Mouse (Mus musculus) limb, embryonic 14.5 days (tissue): Measurements from ENCODE around the gene Olfr15. TPM values are rescaled to one million over a fixed set of nuclear protein-coding genes. Genes with fewer than 3 reads are reported as not detected.

ENCODE experiments used
- ATAC-seq: fragments of 200-750 bp; cut with Nextera tagmentation; 2 replicates; pipeline ENCODE4 v1.8.0; 2017; ENCODE audit warnings: low read depth, moderate number of reproducible peaks, moderate TSS enrichment; ENCODE audit not compliant: low FRiP score
- DNase-seq: peaks from one replicate; pipeline ENCODE4 v3.0.0-alpha.2; 2015; ENCODE audit warnings: low spot score
- H3K27ac ChIP-seq: fragments of 300-500 bp; sonication (generic); replicated peaks from 2 replicates; pipeline ENCODE4 v1.5.1; 2014; ENCODE audit warnings: low read depth, mild to moderate bottlenecking, low read length, moderate library complexity, mixed read lengths
- H3K27me3 ChIP-seq: fragments of 300-500 bp; sonication (generic); 2 replicates; pipeline ENCODE4 v1.6.1; 2014; ENCODE audit warnings: low read length, mixed read lengths; ENCODE audit not compliant: control insufficient read depth, insufficient read depth
- H3K36me3 ChIP-seq: fragments of 300-500 bp; sonication (generic); 2 replicates; pipeline ENCODE4 v1.6.1; 2014; ENCODE audit warnings: mild to moderate bottlenecking, low read length, moderate library complexity, mixed read lengths; ENCODE audit not compliant: control insufficient read depth, insufficient read depth
- H3K4me1 ChIP-seq: fragments of 300-500 bp; sonication (generic); 2 replicates; pipeline ENCODE4 v1.6.1; 2014; ENCODE audit warnings: antibody characterized with exemption, low read length, mixed read lengths; ENCODE audit not compliant: control insufficient read depth, insufficient read depth
- H3K4me2 ChIP-seq: fragments of 300-500 bp; sonication (generic); replicated peaks from 2 replicates; pipeline ENCODE4 v1.6.1; 2014; ENCODE audit warnings: low read depth, mild to moderate bottlenecking, low read length, moderate library complexity; ENCODE audit not compliant: severe bottlenecking
- H3K4me3 ChIP-seq: fragments of 300-500 bp; sonication (generic); replicated peaks from 2 replicates; pipeline ENCODE4 v1.5.1; 2014; ENCODE audit warnings: low read length
- H3K9ac ChIP-seq: fragments of 300-500 bp; sonication (generic); 2 replicates; pipeline ENCODE4 v1.6.1; 2014; ENCODE audit warnings: mild to moderate bottlenecking, low read depth, low read length, moderate library complexity; ENCODE audit not compliant: severe bottlenecking
- H3K9me3 ChIP-seq: fragments of 300-500 bp; sonication (generic); 2 replicates; pipeline ENCODE4 v1.6.1; 2016; ENCODE audit warnings: low read length; ENCODE audit not compliant: control insufficient read depth
- POLR2A ChIP-seq: fragments of 200-500 bp; IDR thresholded peaks from 2 replicates; pipeline ENCODE4 v1.8.0; 2012; ENCODE audit warnings: inconsistent platforms, mild to moderate bottlenecking, moderate library complexity, borderline replicate concordance; ENCODE audit not compliant: insufficient read depth, insufficient read length; ENCODE audit errors: extremely low read depth
- WGBS: fragments of 180-500 bp; shearing (Covaris S2); extraction: QIAGEN DNeasy Blood & Tissue Kit; methylation state at CpG from one replicate; pipeline ENCODE4 v1.1.7; 2014; 5-methylcytosine and 5-hydroxymethylcytosine counted together
- polyA plus RNA-seq, 2 experiments: library from polyadenylated mRNA; depleted of rRNA in 1 of 2; stranded (reverse) in 1 of 2; unstranded in 1 of 2; fragments of >200 nt; fragmentation: Nextera tagmentation in 1 of 2; extraction: Ambion mirVana in 1 of 2; gene quantifications; 2 replicates each; pipeline versions ENCODE4 v1.2.1 to v1.2.3; 2012 to 2014

Olfr15 gene
- polyA plus RNA-seq, 2 experiments, result not detected

GRCm38 (mm10) chr16:3828021-3828420, 2.7 kb upstream of the Olfr15 start:
- TF ChIP-seq POLR2A, result no peak
- Histone ChIP-seq H3K4me2 (no peak overlapping the region), H3K9me3 (no peaks in the 10 kb centered on the region), H3K9ac (no peak overlapping the region), H3K27ac (no peak overlapping the region), H3K4me1 (no peaks in the 10 kb centered on the region), H3K4me3 (no peak overlapping the region), H3K36me3 (no peaks in the 10 kb centered on the region), H3K27me3 (no peaks in the 10 kb centered on the region)
- ATAC-seq, result no peak
- DNase-seq, result no peak
- 57% methylated on average over 3 of the region's 3 CpGs for WGBS

GRCm38 (mm10) chr16:3829727-3830126, 951 bp upstream of the Olfr15 start:
- Histone ChIP-seq H3K4me3 (no peak overlapping the region), H3K4me1 (no peaks in the 10 kb centered on the region), H3K27ac (no peak overlapping the region), H3K4me2 (no peak overlapping the region), H3K27me3 (no peaks in the 10 kb centered on the region), H3K9me3 (no peaks in the 10 kb centered on the region), H3K9ac (no peak overlapping the region), H3K36me3 (no peaks in the 10 kb centered on the region)
- ATAC-seq (no peak), DNase-seq (no peak)
- 84% methylated on average over 2 of the region's 2 CpGs for WGBS
- TF ChIP-seq POLR2A, result no peak

- Histone ChIP-seq H3K27ac (no peak overlapping the region), H3K4me2 (no peak overlapping the region), H3K4me3 (no peak overlapping the region), H3K9me3 (no peaks in the 10 kb centered on the region), H3K36me3 (no peaks in the 10 kb centered on the region), H3K27me3 (no peaks in the 10 kb centered on the region), H3K4me1 (no peaks in the 10 kb centered on the region), H3K9ac (no peak overlapping the region)
- no peak for TF ChIP-seq POLR2A
- WGBS, result 77% methylated on average over 2 of the region's 2 CpGs
- ATAC-seq (no peak), DNase-seq (no peak)
Observed at GRCm38 (mm10) chr16:3835461-3835860, 4.8 kb downstream of the Olfr15 start.

- no peak overlapping the region for H3K27ac ChIP-seq
- 56% methylated on average over 17 of the region's 17 CpGs for WGBS
- no peaks in the 10 kb centered on the region for H3K4me1 ChIP-seq
- H3K27me3 ChIP-seq, result no peaks in the 10 kb centered on the region
- no peaks in the 10 kb centered on the region for H3K36me3 ChIP-seq
- ATAC-seq, result no peak
- H3K9ac ChIP-seq, result no peak overlapping the region
- TF ChIP-seq POLR2A, result no peak
- H3K9me3 ChIP-seq, result no peaks in the 10 kb centered on the region
- no peak overlapping the region for H3K4me3 ChIP-seq
- DNase-seq, result peak; percentile 38
- H3K4me2 ChIP-seq, result no peak overlapping the region
Observed at GRCm38 (mm10) chr16:3839157-3839885, 8.6 kb downstream of the Olfr15 start.

GRCm38 (mm10) chr16:3842989-3843388, 12.3 kb downstream of the Olfr15 start:
- Histone ChIP-seq H3K4me1 (peaks cover 6% of the 10 kb centered on the region), H3K9me3 (no peaks in the 10 kb centered on the region), H3K27ac (no peak overlapping the region), H3K4me2 (no peak overlapping the region), H3K36me3 (no peaks in the 10 kb centered on the region), H3K9ac (no peak overlapping the region), H3K27me3 (no peaks in the 10 kb centered on the region), H3K4me3 (no peak overlapping the region)
- DNase-seq (peak; percentile 38), ATAC-seq (0 out of 2 replicates have a peak, but pooled peaks have one; percentile 21)
- no peak for TF ChIP-seq POLR2A
- WGBS, result 38% methylated on average over 4 of the region's 4 CpGs
